Mouse (Mus musculus): Measurements from ENCODE around the gene Cdhr4. TPM values are rescaled to one million over a fixed set of nuclear protein-coding genes. Genes with fewer than 3 reads are reported as not detected.

Cdhr4 gene
- total RNA-seq (2022): not detected

- no peak for DNase-seq (ENCODE audit: low spot score in 2 of 2)
Observed at GRCm38 (mm10) chr9:107992197-107992596, at the start of gene Cdhr4. Cdhr4 (plus strand) TSS chr9:107992497.

- peak; percentile 21 to 48 for DNase-seq (ENCODE audit: low spot score in 2 of 2)
Observed at GRCm38 (mm10) chr9:107947241-107948194, 44.8 kb upstream of the Cdhr4 start.

GRCm38 (mm10) chr9:107949184-107949921, 42.9 kb upstream of the Cdhr4 start:
- DNase-seq (ENCODE audit: low spot score in 2 of 2): no peak

DNA sequence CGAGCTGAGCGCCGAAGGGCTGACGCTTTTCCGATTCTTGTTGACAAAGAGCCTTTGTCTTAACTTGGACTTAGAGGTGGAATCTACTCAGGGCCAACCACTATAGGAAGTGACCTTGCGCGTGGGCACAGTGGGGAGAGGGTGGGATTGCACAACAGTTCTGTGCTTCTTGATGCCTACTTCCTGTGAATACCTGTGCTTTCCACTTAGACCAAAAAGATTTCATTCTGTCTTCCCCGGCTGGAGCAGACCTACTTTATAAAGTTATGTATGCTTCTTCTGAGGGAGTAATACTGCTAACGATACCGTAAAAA, 42.4 kb upstream of the Cdhr4 start, which contains the start of gene Traip:
Gene Traip, plus strand, starts transcription at position 215 of the 314 bp plus-strand sequence.
- DNase-seq (ENCODE audit: low spot score in 2 of 2): no peak

DNA sequence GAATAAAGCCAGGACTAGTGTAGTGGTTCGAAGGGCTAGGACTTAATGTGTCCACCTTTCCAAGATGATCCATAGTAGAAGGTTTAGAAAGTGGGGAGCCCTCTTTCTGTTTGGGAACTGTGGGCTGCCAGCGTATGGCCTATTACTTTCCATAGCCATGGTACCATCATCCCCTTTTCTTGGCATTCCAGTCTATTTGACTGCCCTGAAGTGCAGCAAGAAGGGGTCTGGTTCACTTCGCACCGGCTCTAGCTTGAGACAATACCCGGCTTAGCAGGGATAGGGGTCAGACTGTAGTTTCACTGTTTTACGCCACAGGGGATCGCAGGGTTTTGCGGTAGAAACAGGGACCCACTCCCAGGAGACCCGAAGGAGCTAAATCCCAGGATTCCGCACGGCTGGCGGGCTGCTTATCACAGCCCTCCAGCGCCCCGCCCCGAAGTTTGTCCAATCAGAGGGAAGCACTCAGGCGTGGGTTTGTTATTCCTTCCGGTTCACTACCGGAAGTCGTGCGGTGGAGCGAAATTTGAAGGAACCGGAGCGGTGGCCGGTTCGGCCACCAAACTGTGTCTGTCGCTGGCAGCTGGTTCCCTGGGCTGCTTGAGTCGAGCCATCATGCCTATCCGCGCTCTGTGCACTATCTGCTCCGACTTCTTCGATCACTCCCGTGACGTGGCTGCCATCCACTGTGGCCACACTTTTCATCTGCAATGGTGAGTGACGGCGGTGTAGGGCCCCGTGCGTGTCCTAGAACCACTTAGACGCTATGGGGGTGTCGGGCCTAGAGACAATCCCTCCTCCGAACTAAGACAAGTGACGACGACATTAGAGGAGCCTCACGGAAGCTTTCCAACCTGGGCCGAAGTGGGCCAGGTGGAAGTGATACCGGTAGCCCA, 41.6 kb upstream of the Cdhr4 start:
- peak; percentile 86 to 89 for DNase-seq (ENCODE audit: low spot score in 2 of 2)

DNA sequence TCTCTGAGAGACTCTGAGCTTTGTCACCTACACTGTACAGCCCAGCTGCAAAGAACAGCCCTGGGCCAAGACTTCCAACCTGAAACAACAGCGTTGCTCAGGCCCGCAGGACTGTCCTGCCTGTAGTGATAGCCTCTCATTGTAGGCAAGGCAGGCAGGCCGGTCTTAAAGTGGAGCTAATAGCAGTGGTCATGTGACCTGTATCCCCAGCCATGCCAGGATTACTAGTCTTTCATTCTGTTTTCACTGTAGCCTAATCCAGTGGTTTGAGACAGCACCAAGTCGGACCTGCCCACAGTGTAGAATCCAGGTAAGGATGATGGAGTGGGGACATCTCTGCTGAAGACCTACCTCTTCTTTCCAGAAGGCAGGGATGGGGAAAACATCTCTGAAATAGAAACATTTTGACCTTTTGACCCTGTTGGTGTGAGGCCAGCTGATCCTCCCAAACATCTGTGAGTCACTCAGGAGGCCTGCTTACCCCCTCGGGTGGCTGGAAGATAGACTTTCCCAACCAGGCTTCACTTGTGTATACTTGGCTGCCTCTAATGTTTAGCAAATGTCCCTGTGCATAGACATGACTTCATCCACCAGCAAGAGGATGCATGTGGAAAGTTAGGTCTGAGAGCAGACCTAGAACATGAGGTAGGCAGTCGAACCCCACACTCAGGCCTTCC, 36.5 kb upstream of the Cdhr4 start:
- DNase-seq (ENCODE audit: low spot score in 2 of 2): peak; percentile 30 to 34

DNA sequence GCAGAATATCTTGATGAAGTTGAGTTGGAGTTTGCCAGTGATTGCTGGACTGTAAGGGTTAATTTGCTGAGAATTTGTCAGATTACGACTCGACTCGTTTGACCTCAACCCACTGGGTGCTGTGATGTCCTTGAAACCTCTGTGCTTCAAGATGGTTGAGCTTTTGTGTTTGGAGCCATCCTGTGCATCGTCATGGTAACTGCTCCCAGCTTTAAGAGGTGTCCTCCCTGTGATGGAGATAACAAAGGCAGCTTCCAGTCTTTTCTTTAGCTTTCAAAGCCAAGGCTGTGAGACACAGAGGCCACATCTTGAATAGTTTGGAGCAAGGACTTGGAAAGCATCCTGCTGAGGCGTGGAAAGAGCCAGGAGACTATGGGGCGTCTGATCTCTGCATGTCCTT, 35.2 kb upstream of the Cdhr4 start:
- DNase-seq (ENCODE audit: low spot score in 2 of 2): no peak

GRCm38 (mm10) chr9:107959896-107960295, 32.4 kb upstream of the Cdhr4 start:
- DNase-seq (ENCODE audit: low spot score in 2 of 2): no peak

DNA sequence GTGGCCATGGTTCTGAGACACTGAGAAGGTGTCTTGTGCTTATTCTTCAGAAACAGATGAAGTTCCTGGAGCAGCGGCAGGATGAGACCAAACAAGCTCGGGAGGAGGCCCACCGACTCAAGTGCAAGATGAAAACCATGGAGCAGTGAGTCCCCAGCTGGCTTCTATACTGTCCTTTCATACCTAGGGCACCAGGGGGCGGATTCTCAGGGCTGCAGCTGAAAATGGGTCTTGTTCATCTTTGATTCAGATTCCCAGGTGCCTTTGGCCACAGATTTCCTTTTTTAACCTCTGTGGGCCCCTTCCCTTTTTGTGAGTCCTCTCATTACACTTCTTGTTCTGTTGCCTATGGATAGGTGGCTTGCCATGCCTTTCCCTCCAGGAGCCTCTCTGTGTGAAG, 31.4 kb upstream of the Cdhr4 start:
- DNase-seq (ENCODE audit: low spot score in 2 of 2): no peak

GRCm38 (mm10) chr9:107961351-107961762, 30.9 kb upstream of the Cdhr4 start:
- DNase-seq (ENCODE audit: low spot score in 2 of 2): no peak

- DNase-seq (ENCODE audit: low spot score in 2 of 2): no peak
Observed at GRCm38 (mm10) chr9:107961881-107962280, 30.4 kb upstream of the Cdhr4 start.

- no peak for DNase-seq (ENCODE audit: low spot score in 2 of 2)
Observed at GRCm38 (mm10) chr9:107962916-107963315, 29.4 kb upstream of the Cdhr4 start.

DNA sequence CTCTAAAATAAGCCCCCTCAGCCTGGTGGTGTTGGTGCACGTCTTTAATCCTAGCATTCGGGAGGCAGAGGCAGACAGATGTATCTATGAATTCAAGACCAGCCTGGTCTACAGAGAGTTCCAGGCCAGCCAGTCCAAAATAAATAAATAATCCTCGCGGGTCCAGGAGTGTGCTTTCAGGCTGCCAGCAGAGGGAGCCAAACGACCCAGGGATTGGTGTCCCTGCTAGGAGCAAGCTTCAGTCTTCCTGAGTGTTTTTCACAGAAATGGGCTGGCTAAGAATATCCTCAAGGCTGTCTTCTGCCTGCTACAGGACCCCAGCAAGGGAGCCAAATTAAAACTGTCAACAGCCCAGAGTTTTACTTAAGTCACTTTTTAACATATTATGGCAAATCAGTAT, 28.6 kb upstream of the Cdhr4 start:
- DNase-seq (ENCODE audit: low spot score in 2 of 2): peak in 1 of 2 experiments; percentile 35

DNA sequence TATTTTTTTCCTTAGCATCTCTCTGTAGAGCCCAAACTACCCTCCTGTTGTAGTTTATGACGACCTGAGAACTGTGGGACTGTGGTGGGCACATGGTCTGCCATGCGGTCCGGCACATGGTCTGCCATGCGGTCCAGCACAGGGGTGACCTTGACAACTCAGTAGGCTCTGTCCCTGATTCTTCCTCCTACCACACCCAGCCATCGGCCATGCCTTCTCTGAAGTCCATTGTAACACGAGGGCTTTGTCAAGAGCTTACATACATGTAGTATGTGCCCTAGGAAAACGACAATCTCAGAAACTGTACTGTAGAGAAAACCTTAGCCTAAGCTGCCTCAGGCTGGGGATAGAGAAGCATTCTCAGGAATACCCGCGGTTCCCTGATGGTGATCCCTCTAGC, 27.6 kb upstream of the Cdhr4 start:
- no peak for DNase-seq (ENCODE audit: low spot score in 2 of 2)

DNA sequence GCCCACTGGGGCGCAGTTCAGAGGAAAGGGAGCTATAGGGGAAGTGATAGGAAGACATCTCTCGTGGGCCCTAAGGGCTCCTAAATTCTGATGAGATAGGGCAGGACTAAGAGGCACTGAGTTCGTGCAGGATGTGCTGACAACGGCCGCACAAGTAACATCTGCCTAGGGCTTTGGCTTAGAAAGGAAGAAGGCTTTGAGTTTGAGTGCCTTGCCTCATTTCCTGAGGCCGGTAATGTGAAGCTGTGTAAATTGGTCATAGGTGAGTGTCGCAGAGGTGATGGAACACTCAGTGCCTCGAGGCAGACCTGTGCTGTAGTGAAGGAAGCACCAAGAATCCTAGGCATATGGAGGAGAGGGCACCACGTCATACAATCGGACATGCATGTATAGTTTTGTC, 25.6 kb upstream of the Cdhr4 start:
- DNase-seq (ENCODE audit: low spot score in 2 of 2): no peak

DNA sequence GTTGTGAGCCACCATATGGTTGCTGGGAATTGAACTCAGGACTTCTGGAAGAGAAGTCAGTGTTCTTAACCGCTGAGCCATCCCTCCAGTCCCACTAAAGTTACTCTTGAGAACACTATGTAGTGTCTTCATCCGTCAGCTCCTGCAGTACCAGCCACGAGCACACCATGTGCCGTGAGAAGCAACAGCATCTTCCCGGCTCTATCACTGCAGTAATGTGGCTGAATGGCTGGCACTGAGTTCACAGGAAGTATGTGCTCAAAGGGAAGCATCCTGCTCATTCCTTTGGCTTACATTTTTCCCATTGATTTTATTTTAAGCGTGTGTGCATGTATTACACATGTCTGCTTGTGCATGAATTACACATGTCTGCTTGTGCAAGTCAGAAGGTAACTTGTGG, 24.9 kb upstream of the Cdhr4 start:
- DNase-seq (ENCODE audit: low spot score in 2 of 2): no peak

DNA sequence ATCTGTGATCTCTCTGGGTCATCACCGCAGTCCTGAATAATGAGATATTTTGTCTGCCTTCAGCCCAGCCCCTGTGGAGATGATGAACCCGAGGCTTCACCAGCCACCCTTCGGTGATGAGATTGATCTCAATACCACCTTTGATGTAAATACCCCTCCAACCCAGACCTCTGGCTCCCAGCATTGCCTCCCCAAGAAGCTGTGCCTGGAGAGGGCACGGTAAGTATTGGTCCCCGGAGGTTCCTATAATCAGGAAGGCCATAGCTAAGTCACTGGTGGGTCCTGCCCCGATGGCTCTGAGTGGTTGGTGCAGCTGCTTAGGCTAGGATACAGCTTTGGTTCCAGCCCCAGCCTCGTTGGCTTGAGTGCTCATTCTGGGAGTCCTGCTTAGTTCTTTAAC, 23.8 kb upstream of the Cdhr4 start:
- no peak for DNase-seq (ENCODE audit: low spot score in 2 of 2)

DNA sequence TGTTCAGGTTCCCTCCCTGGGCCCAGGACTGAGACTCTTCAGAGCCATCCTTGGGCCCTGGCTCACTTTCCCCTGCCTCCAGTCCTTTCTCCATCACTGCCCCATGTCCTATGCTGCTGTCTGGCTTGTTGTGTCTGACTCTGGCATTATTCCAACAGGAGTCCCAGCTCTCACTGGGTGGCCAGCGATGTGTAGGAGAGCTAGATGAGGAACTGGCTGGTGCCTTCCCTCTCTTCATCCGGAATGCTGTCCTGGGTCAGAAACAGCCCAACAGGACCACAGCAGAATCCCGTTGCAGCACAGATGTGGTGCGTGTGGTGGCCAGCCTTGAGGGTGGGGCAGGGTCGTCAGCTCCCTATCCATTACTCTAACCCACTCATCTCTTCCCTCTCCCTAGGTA, 22.0 kb upstream of the Cdhr4 start:
- no peak for DNase-seq (ENCODE audit: low spot score in 2 of 2)

- no peak for DNase-seq (ENCODE audit: low spot score in 2 of 2)
Observed at GRCm38 (mm10) chr9:107971690-107972541, 20.4 kb upstream of the Cdhr4 start.

Measured in gastrocnemius, adult 8-10 months (tissue).